Mouse (Mus musculus) fat pad, adult 2 months (tissue): Measurements from ENCODE around the gene Sos2.
"Not testable (repeated sequence)": the region's sequence is repeated elsewhere in the genome, so short reads cannot be mapped to it uniquely, and the experiment has no call there.

ENCODE experiments used
- DNase-seq: peaks from one replicate; pipeline ENCODE4 v3.0.0-alpha.2; 2011; ENCODE audit warnings: low read depth, low spot score; ENCODE audit errors: extremely low read depth

Sos2 gene

DNA sequence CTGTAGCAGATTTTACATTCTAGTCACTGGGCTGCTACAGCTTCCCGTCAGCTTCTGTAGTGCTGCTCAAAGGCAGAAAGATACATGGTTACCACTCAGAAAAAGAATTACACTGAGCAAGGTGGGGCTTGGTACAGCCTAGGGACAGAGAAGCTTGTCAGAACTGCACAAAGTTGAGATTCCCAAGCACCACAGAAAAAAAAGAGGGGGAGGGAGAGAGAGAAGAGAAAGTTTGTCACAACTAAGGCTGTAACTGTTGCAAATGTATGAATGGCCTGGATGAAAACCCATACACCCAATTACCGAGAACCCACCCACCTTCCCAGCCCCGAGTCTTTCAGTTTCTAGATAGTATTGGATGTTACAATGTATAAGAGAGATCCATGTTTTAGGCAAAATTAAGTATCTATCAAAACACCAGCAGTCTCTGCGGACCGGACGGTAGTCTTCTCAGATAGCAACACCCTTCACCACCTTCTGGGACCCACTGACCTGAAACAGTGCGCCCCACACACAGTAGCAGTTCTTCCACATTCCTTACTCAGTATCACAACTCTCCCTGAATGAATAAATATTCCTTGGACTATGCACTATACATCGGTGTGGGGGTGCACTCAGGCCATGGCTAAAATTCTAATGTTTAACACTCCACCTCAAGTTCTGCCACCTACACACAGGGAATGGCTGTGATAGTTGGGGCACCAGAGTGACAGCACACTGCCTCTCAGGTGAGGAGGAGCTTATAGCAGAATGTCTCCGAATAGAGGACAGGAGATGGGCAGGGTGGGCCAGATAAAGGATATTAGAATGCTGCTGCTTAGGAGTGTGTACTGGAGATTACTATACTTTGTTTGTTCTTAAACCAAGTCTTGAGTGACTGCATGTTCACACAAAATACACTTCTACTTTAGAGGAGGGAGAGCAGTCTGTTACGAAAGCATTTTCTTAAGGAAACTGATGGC lies 6.8 kb downstream of the Sos2 start:
- no peak for DNase-seq

DNA sequence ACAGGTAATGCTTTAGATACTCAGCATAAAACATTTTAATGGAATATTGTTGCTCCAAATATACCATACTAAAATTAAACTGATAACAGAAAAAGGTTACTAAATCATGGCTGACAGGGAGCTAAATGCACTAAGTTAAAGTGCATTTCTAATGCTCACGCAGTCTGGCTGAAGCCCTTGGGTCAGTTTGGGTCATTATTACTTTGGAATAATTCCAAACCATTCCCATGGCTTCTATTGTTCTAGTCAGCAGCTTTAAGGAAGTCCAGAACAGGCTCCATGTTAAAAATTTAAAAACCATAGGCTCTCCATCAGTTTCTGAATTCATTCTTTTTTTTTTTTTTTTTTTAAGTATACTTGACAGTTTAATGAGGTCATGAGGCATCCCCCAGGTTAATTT lies 7.5 kb downstream of the Sos2 start:
- no peak for DNase-seq

DNA sequence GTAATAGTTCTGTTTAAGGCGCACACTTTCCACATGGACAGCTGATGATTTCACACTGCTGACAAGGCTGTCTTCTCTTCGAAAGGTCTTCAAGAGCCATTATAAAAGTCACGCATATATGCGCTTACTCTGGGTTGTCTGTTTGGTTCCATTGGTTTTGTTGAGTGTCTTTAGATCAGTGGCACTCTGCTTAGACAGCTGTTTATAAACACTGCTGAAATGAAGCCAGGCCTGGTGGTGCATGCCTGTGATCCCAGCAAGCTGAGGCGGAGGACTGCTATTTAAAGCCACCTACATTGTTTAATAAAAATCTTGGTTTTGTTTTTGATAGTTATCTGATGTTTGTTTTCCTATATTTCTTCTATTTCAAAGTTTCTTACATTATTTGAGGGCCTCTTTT lies 14.9 kb downstream of the Sos2 start:
- DNase-seq, result no peak

DNA sequence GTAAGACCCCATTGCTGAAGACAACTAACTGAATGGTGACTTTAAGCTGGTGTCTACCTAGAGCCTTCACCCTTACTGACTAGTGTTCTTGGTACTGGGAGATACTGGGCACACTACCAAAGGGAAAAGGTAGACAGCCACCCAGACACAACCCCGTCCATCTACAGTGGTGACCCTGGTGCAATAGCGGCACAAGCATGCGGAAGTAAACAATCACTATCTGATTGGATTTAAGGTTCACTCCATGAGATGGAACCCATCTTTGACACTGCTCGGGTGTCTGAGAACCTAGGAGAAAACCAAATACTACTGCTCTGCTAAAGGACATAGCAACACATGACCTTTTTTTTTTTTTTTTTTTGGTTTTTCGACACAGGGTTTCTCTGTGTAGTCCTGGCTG lies 20.0 kb downstream of the Sos2 start:
- DNase-seq, result no peak

DNA sequence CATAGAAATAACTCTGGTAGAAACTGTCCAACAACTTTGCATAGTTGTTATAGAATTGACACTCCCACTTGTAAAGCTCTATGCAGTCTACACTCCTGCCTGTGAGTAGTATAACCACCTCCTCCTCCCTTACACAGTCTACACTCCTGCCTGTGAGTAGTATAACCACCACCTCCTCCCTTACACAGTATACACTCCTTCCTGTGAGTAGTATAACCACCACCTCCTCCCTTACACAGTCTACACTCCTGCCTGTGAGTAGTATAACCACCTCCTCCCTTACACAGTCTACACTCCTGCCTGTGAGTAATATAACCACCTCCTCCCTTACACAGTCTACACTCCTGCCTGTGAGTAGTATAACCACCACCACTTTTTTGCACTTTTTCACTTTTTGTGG lies 27.7 kb downstream of the Sos2 start:
- peak; percentile 4 for DNase-seq

DNA sequence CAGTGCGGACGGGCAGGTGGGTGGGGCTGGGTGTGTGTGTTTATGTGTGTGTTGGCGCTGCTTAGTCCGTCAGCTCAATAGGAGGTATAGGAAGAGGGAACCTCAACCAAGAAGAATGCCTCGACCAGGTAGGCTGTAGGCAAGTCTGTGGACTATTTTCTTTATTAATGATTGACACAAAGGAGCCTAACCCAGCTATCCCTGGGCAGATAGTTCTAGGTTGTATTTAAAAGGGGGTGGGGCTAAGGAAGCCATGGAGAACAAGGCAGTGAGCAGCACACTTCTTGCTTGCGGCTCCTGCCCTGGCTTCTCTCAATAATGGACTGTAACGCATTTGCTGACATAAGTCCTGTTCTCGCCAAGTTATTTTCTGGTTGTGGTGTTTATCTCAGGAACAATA lies 32.1 kb downstream of the Sos2 start:
- DNase-seq, result no peak

DNA sequence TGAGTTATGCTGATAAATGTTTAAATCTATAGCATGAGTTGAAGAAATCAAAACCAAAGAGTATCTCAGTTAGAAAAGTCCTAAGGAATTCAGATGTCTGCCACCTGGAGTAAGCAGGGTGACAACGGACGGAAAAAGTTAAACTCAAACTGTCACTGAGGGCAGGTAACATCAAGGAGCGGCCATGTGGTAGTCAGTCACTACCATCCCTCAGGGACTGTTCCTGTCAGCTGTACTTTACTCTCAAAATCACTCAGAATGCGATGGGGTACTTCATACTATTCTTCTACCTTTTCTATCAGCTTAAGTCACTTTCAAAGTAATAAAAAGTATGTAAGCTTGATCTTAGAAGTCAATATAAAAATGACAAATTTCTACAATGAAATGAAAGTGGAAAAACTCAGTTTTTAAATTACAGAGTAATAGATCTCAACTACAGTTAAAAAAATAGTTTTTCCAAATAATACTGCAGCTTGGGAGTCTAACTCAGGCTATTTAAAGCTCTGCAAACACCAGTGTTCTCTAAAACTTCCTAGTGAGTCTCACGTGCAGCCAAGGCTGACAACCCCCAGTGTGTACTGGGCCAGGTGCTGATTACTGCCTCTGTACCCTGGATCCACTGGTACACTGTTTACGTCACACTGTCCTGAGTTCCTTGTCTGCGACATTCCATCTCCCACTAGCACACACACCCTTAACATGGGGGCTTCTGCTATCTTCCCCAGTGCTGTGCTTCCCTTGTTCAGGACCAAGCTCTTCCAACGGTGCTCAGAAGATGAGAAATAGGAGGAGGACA lies 35.6 kb downstream of the Sos2 start:
- no peak for DNase-seq

DNA sequence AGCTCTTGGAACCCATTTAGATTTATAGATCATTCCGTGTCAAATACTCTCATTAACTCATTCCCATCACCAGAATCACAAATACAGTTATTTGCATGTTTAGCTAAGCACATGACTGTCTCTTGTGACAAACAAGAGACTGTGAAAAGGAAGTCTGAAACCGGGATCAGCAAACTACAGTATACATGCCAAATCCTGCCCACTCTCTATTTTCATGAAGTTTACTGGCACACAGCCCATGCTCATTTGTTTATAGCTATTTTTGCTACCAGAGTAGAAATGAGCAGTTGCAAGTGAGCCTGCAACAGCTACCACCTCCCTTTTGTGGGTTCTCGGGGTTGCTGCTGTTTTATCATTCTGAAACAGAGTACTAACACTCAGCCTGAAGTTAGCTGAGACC lies 36.8 kb downstream of the Sos2 start:
- no peak for DNase-seq

DNA sequence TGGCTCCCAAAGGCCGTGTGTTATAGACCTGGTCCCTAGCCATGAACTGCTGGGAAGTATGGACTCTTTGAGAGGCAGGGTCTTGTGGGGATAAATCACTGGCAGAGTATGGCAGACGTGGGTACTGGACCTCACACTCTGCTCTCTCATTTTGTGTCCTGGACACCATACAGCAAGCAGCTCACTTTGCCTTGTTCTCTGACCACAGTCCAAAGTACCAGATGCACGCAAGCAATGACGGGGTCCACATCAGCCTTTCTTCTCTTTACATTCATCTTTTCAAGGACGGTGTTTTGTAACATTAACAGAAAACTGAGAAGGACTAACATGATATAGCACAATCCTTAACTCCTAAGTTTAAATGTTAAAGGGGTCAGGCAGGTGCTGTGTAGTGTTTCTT lies 38.8 kb downstream of the Sos2 start:
- no peak for DNase-seq

DNA sequence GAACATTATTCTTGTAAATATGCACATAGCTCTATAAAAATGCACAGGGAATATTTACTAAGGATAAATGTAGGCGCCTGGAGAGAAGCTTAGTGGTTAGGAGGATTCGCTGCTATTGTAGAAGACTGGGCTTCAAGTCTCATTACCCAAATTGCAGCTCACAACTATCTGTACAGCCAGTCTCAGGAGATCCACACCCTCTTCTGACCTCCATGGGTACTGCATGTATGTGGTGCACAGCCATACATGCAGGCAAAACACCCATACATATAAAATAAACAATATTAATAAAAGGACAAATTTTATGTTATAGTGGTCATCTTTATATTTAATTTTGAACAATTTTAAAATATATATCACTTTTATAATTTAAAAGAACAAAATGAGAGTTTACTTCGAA lies 46.9 kb downstream of the Sos2 start:
- DNase-seq, result no peak

DNA sequence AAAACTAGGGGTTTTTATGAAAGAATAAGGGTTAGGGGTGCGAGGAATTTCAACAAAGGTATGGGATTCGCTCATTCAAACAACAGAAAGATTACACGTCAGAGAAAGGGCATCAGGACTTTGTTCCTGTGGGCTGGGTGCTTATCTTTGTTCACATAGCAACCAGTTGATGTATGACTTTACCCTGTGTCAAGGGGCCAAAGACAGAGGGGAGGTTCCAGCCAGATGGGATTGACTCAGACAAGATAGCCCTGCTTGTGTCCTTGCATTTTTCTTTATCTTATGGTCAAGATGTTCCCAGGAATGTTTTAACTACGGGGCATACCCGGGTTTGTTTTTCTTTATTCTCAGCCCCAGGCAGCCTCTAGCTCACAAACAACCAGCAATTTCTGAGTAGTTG lies 63.1 kb downstream of the Sos2 start:
- not testable (repeated sequence) for DNase-seq

DNA sequence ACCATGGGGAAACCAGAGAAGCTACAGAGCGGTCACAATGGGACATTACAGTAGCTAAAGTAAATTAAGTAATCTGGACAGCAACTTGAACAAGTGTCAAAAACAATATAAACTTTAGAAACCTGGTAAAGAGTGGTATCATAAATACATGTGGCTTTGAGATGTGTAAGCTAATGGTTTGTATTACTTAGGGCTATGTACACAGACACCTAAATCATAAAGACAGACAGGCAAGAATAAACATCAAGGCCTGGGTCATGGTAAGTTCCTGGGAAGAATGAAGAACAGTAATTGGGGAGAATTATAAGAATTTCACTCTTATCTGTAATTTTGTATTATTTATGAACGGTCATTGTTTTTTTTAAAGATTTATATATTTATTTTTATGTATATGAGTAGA lies 77.3 kb downstream of the Sos2 start:
- DNase-seq, result no peak

DNA sequence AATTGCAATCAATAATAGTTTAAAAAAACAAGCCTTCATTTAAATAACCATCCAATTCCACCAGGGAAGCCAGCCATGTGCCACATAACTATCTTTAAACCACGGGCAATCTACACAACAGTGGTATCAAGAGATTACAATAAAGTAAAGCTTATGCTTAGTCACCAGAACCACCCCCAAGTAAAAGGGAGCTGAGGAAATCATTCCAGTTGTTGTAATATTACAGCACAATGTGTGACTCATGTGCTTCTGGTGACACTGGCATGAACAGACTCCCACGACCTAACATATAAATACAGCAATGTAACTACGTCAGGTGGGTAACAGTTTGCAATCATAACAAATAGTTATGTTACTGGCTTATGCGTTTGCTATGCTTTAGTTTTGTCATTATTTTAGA lies 84.2 kb downstream of the Sos2 start:
- no peak for DNase-seq

DNA sequence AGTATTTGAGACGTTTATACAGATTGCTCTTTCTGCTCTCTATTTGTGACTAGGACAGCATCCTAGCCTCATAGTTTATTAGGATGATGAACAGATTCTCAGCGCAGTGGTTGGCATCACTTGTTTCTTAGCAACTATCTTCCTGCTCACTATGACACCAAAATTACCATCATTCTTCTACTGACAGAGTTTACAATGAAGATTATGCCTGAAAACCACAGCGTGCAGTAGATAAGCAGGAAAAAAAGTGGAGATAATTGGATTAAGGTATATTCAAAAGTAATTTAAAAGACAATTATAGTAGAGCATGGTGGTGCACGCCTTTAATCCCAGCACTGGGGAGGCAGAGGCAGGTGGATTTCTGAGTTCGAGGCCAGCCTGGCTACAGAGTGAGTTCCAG lies 88.5 kb downstream of the Sos2 start:
- no peak for DNase-seq

DNA sequence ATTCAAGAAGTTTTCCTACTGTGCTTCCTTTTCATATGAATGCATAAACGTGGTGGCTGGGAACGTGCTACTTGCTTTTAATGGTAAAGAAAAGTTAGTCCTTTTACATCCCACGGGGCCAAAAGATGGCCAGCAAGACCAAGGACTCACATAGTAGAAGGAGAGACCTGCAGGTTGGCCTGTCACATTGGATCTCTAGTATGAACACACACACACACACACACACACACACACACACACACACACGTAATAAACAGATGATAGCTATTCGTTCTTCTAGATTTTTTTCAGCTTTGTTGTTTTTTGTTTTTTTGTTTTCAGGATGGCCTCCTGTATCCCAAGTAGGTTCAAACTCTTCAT lies 98.4 kb downstream of the Sos2 start:
- no peak for DNase-seq

DNA sequence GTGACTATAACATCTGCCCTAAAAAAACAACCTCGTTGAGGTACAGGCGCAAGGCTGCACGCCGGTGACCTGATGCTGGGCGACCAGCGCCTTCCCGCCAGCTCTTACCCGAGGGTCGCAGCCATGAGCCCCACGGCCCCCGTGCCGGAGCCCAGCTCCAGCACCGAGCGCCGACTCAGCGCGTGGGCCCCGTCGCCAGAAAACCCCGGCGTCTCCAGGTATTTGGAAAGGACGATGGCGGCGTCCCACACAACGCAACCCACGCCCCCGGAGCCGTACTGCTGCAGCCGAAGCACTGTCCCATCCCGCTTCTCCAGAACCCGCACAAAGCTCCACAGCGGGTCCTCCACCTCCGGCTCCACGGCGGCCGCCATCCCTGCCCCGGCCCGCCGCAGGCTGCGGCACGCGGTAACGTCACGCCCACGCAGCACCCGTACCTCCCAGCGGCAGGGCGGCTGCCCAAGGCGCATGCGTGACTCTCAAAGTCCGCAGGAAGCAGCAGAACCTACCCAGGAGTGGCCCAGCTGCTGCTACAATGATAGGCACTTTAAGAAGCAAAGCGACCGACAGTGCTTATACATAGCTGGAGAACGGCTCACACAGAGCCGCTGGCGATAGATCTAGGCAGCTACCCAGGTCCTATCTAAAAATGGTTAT lies 98.9 kb downstream of the Sos2 start, which contains the start of gene Vcpkmt:
Gene Vcpkmt (minus strand): TSS at position 416 of the 657 bp plus-strand sequence.
- no peak for DNase-seq

DNA sequence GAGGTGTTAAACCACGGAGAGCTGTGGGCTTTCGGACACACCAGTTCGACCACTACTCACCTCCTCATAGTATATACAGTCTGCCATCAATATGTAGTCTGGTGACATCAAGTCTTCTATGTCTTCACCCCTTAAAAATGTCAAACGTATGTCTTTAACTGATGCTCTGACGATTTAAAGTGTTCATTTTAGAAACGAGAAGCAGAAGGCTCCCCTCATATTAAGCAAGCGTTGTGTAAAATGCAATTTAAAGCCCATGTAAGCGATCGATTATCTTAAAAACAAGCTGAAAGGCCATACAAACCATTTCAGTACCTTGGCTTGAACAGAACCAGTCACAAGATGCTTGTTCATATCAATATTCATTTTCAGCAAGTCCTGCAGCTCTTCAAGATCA lies 99.4 kb downstream of the Sos2 start:
- DNase-seq, result no peak

DNA sequence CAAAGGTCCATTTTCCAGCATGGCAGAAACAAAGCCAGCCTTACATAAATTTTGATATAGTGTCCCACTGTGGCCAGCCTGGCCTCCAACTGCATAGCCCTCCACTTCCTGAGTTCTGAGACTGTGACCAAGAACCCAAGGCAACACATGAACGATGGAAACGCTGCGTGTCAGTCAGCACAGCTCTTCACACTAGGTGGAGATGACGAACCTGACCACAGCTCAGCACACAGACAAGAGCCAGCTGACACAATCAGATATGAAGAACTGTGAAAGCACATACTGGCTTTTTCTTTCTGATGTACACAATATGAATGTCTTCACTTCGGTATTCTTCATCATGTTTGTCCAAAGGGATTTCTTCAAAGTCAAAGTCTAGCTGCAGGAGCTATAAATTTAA lies 102.0 kb downstream of the Sos2 start:
- DNase-seq, result no peak

DNA sequence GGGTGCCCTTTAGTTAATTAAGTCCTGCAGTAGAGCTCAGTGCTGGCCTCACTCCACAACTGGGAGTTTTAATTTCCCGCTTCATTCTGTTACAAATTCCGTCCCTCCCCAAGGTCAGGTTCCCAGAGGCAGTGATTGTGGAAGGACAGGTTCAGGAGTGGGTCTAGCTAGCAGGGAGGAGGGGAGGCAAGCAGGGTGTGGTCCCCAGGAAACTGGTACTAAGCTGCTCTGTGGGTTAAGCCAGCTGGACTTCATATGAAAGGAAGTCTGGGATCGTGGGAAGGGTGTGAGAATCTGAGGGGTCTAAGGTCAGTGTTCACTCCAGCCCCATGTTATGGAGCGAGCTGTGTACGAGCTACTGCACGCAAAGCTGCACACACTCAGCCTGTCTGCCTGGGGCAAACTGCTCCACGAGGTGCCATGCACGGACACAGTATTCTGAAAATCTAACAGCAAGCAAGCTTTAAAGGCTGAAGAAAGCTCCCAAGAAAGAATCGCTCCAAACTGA lies 105.5 kb downstream of the Sos2 start:
- DNase-seq, result no peak

DNA sequence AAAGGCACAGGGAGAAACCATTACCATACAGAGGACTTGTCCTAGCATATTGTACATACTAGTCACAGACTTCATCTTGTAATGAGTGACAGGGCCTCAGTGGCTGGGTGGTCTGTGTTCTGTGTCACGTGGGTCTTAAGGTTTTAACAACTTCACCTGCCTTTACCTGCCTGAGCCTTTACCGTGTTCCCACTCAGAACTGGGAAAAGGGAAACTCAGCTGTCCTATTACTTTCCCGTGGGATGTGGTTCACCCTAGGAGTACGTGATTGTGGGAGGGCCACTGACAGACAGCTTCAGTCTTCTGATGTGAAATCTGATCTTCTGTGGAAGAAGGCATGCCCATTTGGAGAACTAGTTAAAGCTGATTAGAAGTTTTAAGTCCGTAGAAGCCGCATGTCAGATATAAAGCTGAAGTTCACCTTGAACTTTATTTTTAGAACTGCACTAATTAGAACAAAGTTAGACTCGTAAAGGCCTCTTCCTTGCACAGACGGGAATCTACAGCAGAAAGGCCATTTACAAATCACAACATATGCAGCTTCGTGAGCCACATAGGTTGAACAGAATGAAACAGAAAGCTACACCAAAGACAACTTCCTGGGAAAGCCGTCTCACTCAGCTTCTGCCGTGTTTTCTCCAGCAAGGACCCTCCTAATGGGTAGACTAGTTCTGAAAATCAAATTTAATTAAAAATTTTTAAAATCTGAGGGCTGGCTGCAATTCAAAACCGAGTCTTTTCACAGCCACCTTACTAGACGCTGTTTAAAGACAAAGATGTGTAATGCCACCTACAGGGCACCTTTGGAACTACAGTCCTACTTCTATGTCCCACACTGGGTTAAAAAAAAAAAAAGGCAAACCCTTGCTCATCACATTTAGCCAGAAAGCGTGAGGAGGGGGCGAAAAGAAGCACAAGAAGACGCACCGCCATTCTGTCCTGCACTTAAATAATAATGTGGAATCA lies 107.5 kb downstream of the Sos2 start:
- no peak for DNase-seq
